In genomic region chr13:24148549-24148948, GRCm38 (mm10) we compare ENCODE assay signal across 29 mouse cellular contexts.
A peak's percentile ranks its signal among the peaks of the same experiment; 100 is the strongest.
DNase-seq lines count a peak whose midpoint lies in the region; ATAC-seq and TF ChIP-seq lines count a peak whose summit lies in the region.
"Had no signal": no experiment of that assay in that cellular context is flagged by ENCODE, and none has a peak within 500 bp of the region (broad histone marks: within the 10 kb centered on the region; RNA-seq: fewer than 3 reads in every experiment).

No protein-coding gene starts in this region.

- H3K9me3 ChIP-seq in heart, embryonic 10.5 days: no peaks in the 10 kb centered on the region
- no peaks in the 10 kb centered on the region for H3K9me3 ChIP-seq in heart, embryonic 12.5 days (replicated peaks)
- H3K9me3 ChIP-seq in lung, embryonic 15.5 days: no peaks in the 10 kb centered on the region
- no peaks in the 10 kb centered on the region for H3K9me3 ChIP-seq in stomach, postnatal 0 days (ENCODE audit: control insufficient read depth, low read length)
- H3K9me3 ChIP-seq: forebrain, embryonic 10.5 days; forebrain, embryonic 13.5 days; G1E; heart, embryonic 15.5 days; hindbrain, embryonic 10.5 days; hindbrain, embryonic 13.5 days had no signal

- no peak overlapping the region for H3K4me2 ChIP-seq in heart, embryonic 12.5 days
- H3K4me2 ChIP-seq in lung, embryonic 15.5 days: no peak overlapping the region
- H3K4me2 ChIP-seq in stomach, postnatal 0 days (replicated peaks; ENCODE audit: low read depth): no peak overlapping the region
- H3K4me2 ChIP-seq: forebrain, embryonic 13.5 days; heart, embryonic 11.5 days; heart, embryonic 15.5 days; hindbrain, embryonic 13.5 days had no signal

- TF ChIP-seq CTCF in stomach, postnatal 0 days (IDR thresholded peaks at IDR 0.05; ENCODE audit: low read depth): no peak

- no peak overlapping the region for H3K9ac ChIP-seq in heart, embryonic 12.5 days
- no peak overlapping the region for H3K9ac ChIP-seq in lung, embryonic 15.5 days
- no peak overlapping the region for H3K9ac ChIP-seq in stomach, postnatal 0 days (ENCODE audit: low read length)
- H3K9ac ChIP-seq: forebrain, embryonic 13.5 days; heart, embryonic 15.5 days; hindbrain, embryonic 13.5 days had no signal

- H3K36me3 ChIP-seq in heart, embryonic 10.5 days: no peaks in the 10 kb centered on the region
- H3K36me3 ChIP-seq in heart, embryonic 12.5 days: no peaks in the 10 kb centered on the region
- H3K36me3 ChIP-seq in lung, embryonic 15.5 days: 0 out of 2 replicates have a peak, but pooled peaks cover 3% of the 10 kb centered on the region
- no peaks in the 10 kb centered on the region for H3K36me3 ChIP-seq in stomach, postnatal 0 days (ENCODE audit: control insufficient read depth, insufficient read depth, low read length)
- H3K36me3 ChIP-seq: forebrain, embryonic 10.5 days; G1E; heart, embryonic 15.5 days; hindbrain, embryonic 10.5 days; hindbrain, embryonic 13.5 days had no signal

- no peak overlapping the region for H3K27ac ChIP-seq in heart, embryonic 10.5 days
- H3K27ac ChIP-seq in heart, embryonic 12.5 days (ENCODE audit: poor library complexity, severe bottlenecking): no peak overlapping the region
- H3K27ac ChIP-seq in lung, embryonic 15.5 days: 0 out of 2 replicates have a peak overlapping the region, but pooled peaks have one; percentile 8
- no peak overlapping the region for H3K27ac ChIP-seq in stomach, postnatal 0 days (replicated peaks)
- H3K27ac ChIP-seq: forebrain, embryonic 10.5 days; forebrain, embryonic 13.5 days; heart, adult 2 months; heart, embryonic 15.5 days; hindbrain, embryonic 10.5 days; hindbrain, embryonic 13.5 days had no signal

- no peak overlapping the region for H3K4me3 ChIP-seq in heart, embryonic 10.5 days
- H3K4me3 ChIP-seq in heart, embryonic 12.5 days: no peak overlapping the region
- H3K4me3 ChIP-seq in lung, embryonic 15.5 days: no peak overlapping the region
- no peak overlapping the region for H3K4me3 ChIP-seq in stomach, postnatal 0 days (ENCODE audit: low read depth, low read length)
- H3K4me3 ChIP-seq: forebrain, embryonic 10.5 days; forebrain, embryonic 13.5 days; heart, adult 2 months; heart, embryonic 15.5 days; hindbrain, embryonic 10.5 days; hindbrain, embryonic 13.5 days had no signal

- peaks cover 78% of the 10 kb centered on the region for H3K27me3 ChIP-seq in heart, embryonic 10.5 days (ENCODE audit: insufficient read depth, poor library complexity, severe bottlenecking)
- H3K27me3 ChIP-seq in heart, embryonic 12.5 days (replicated peaks): peaks cover 64% of the 10 kb centered on the region
- no peaks in the 10 kb centered on the region for H3K27me3 ChIP-seq in lung, embryonic 15.5 days
- H3K27me3 ChIP-seq in stomach, postnatal 0 days (ENCODE audit: control insufficient read depth, insufficient read depth, low read length): no peaks in the 10 kb centered on the region
- H3K27me3 ChIP-seq: CH12.LX; forebrain, embryonic 13.5 days; hindbrain, embryonic 13.5 days; Patski had no signal

- ATAC-seq in heart, embryonic 12.5 days (ENCODE audit: insufficient number of reproducible peaks, low FRiP score): no peak
- ATAC-seq in lung, embryonic 15.5 days (ENCODE audit: borderline replicate concordance, extremely low read depth, low FRiP score, low TSS enrichment): no peak
- ATAC-seq in stomach, postnatal 0 days (ENCODE audit: low FRiP score, low TSS enrichment): peak; percentile 68
- ATAC-seq: forebrain, embryonic 13.5 days; forebrain, embryonic 16.5 days; Patski had no signal

- peak; percentile 46 for DNase-seq in heart, embryonic 10.5 days (ENCODE audit: low spot score)
- DNase-seq in lung, adult 18-20 months: no peak
- peak; percentile 18 for DNase-seq in lung, postnatal 25 days (ENCODE audit: low spot score)
- DNase-seq in lung, postnatal 10 days: no peak
- no peak for DNase-seq in stomach, postnatal 0 days (ENCODE audit: low spot score)
- no peak for DNase-seq in retina, postnatal 1 day
- DNase-seq: adrenal gland, postnatal 10 days; adrenal gland, postnatal 36 days; B cell, adult 2 months; cerebellum, adult 18-20 months; cerebellum, adult 9-10 months; cerebellum, postnatal 14 days; gastrocnemius, postnatal 10 days; gastrocnemius, postnatal 36 days; heart, adult 2 months; heart, postnatal 10 days; heart, postnatal 36 days had no signal

- H3K4me1 ChIP-seq in heart, embryonic 10.5 days: no peaks in the 10 kb centered on the region
- H3K4me1 ChIP-seq in heart, embryonic 12.5 days (replicated peaks): peaks cover 9% of the 10 kb centered on the region; the same call in 1 of the 2 replicates
- 0 out of 2 replicates have a peak, but pooled peaks cover 6% of the 10 kb centered on the region for H3K4me1 ChIP-seq in lung, embryonic 15.5 days
- H3K4me1 ChIP-seq in stomach, postnatal 0 days (replicated peaks; ENCODE audit: control insufficient read depth, insufficient read depth): no peaks in the 10 kb centered on the region

- TF ChIP-seq EP300 in stomach, postnatal 0 days (optimal IDR thresholded peaks at IDR 0.05): no peak

- WGBS in heart, embryonic 10.5 days: 63% methylated on average over 1 of the region's 1 CpGs
- WGBS in heart, embryonic 12.5 days: 73% methylated on average over 1 of the region's 1 CpGs
- 69% methylated on average over 1 of the region's 1 CpGs for WGBS in lung, embryonic 15.5 days
- WGBS in stomach, postnatal 0 days: 64% methylated on average over 1 of the region's 1 CpGs

Comparison
In these comparisons a context has a peak if more than half of its experiments do, and no peak if none do; other contexts are left out.
1. DNase-seq: peak in heart, embryonic 10.5 days (single experiment) and lung, postnatal 25 days (single experiment); none in lung, adult 18-20 months (0 of 2), lung, postnatal 10 days (single experiment), stomach, postnatal 0 days (single experiment) and retina, postnatal 1 day (single experiment).